Mouse (Mus musculus) gastrocnemius, postnatal 36 days (tissue): ENCODE data around the gene Psmd8. TPM values are rescaled to one million over a fixed set of nuclear protein-coding genes. Genes with fewer than 3 reads are reported as not detected.
A peak's percentile ranks its signal among the peaks of the same experiment; 100 is the strongest.
"Not testable (repeated sequence)": the region's sequence is repeated elsewhere in the genome, so short reads cannot be mapped to it uniquely, and the experiment has no call there.

ENCODE experiments used
- DNase-seq, 2 experiments: peaks; one replicate each; pipeline ENCODE4 v3.0.0; 2022
- intact Hi-C: fragments of 180-260 bp; cut with DNase I; formaldehyde crosslinking; loops from one replicate; pipeline ENCODE4 v1.15.1; 2025
- long read RNA-seq, 2 experiments: library from polyadenylated mRNA; stranded (forward); transcript quantifications; one replicate each; pipeline ENCODE4 v2.0.0; 2021
- total RNA-seq, 2 experiments: library from RNA; stranded (reverse); gene quantifications; 2 replicates each; pipeline ENCODE4 v1.2.3; 2021

The Psmd8 gene
- total RNA-seq: 100 to 1,000 TPM; 155 to 172 TPM
- long read RNA-seq, experiment 1, transcript Psmd8-202 (7 exons, 1,391 nt): major isoform, 278 of 340 reads
- long read RNA-seq, experiment 1, partial matches to known transcripts: 11 of 340 reads
- long read RNA-seq, experiment 1, other reads (novel, unspliced or antisense): 51 of 340 reads
- long read RNA-seq, experiment 2, transcript Psmd8-202 (7 exons, 1,391 nt): major isoform, 286 of 344 reads
- long read RNA-seq, experiment 2, partial matches to known transcripts: 11 of 344 reads
- long read RNA-seq, experiment 2, other reads (novel, unspliced or antisense): 46 of 344 reads

DNA sequence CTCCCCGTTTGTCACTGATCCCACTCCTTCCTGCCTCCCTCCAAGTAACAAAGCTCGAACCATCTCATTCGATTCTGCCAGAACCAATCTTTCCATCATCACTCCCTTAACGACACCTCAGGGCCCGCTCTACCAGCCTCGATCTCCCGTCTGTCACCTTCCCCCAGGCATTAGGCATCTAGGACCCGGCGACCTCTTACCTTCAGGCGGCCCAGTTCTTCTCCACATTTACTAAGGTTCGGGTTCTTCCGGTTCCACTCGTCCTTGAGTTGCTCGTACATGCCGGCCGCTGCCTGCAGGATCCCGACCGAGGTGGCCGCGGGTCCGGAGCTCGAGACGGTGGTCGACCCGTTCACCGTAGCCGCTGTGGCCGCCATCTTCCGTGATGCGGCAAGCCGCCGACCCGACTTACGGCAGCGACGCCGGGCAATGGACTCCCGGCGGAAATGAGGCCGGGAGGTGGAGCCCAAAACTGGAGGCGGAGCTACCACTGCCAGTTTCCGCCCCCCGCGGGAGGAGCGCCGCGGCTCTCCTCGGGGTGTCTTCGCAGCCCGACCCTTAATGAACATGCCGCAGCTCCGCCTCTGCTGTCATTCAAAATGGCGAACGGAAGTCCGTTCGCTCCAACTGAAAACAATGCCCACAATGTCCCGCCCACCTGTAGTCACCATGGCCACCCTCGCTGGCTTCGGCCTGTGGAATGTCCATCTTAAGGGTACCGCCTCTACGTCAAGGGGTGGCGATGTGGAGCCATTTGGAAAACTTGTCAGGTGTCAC is at the start of gene Psmd8:
Gene Psmd8, minus strand, starts transcription at position 625 of the 777 bp plus-strand sequence.
- DNase-seq: peak; percentile 93 to 97
- intact Hi-C loops: loop anchor here (2.0 kb wide), 1 partner anchor 59 kb away; the partner anchor contains the start of gene Yif1b

DNA sequence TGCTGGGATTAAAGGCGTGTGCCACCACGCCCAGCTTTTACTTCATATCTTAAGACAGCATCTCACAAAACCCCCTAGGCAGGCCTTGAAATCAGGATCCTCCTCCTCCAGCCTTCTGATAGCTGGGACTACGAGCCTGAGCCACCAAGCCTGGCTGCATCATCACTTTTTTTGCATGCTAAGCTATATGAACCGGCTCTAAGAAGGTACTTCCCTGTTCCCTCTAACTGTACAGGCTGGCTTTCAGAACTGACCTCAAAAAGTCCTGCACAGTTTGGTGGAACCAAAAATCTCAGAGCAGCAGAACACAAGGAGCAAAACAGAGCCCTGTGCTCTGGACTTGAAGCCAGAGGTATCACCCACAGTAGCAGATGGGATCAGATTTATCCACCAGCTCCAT is 47.7 kb upstream of the Psmd8 start:
- intact Hi-C loops: no loop called here
- no peak for DNase-seq

DNA sequence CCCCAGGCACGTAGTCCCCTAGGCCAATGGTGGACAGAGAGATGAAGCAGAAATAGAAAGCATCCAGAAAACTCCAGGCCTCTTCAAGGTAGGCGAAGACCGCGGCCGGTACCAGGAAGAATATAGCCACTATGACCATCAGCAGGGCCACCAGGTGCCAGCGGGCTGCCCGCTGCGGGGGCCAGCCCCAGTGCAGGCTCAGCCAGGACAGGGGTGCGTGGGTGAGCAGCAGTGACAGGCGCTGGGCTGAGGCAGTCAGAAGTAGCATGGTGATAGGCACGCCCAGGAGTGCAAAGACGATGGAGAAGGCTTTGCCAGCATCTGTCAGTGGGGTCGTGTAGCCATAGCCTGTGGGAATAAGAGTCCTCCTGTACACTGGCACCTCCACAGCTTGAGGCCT is 45.0 kb upstream of the Psmd8 start:
- intact Hi-C loops: no loop called here
- DNase-seq: no peak

DNA sequence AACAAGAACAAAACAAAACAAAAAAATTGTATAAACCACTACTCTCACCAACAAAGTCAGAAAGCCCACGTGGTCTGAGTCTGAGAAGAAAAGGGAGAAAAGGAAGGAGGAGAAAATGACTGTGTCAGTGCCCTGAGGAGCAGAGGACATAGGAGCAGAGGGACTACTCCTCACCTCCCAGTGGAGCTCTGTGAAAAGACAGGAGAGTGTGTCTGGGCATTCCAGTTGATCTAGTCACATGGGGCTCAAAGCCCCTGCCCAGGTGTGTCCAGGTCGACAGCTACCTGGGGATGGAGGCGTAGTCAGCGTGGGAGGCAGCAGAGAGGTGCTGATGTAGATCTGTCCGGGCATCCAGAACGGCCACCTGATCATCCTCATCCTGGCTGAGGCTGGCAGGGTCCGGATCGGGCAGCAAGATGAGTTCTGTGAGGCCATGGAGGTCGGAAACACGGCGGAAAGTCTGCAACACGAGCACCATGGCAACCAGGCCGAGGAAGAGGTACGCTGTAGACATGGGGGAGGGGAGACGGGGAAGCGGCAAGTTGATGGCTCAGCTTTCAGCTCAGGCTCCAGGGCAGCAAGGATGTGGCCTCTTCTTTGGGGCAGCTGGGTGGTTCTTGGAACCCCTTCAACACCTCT is 44.4 kb upstream of the Psmd8 start:
- intact Hi-C loops: no loop called here
- DNase-seq: no peak

DNA sequence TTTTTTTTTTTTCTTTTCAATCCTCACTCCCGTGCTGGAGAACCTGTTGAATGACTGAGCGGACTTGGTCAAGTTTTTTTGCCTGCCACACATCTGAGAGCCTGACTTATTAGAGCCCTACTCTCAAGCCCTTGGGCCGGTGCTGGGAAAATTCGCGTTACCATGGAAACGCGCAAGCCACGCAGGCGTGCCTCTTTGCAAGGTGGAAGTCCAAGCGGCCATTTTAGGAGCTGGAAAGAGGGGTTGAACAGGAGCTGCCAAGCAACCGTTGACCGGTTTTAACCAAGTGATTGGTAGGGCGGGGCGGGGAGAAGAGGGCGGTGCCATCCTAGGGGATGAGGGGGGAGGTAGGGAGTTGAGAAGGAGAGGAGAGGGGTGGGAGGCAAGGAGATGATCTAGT is 34.3 kb upstream of the Psmd8 start:
- no peak for DNase-seq
- intact Hi-C loops: no loop called here

DNA sequence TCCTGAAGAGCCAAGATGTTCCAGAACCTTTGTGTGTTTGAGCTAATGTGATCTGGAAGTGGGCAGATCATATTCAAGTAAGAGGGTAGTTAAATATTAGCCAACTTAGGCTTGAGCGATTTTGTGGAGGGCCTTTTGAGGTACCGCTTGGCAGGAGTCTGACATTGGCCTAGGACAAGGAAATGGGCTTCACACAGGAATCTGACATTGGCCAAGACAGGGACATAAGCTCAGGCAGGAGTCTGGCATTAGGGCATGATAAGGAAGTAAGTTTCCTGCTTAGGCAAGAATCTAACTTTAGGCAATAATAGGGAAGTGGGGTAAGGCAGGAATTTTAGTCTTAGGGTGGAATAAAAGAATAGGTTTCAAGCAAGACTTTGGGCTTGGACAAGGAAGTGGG is 33.7 kb upstream of the Psmd8 start:
- intact Hi-C loops: no loop called here
- no peak for DNase-seq

DNA sequence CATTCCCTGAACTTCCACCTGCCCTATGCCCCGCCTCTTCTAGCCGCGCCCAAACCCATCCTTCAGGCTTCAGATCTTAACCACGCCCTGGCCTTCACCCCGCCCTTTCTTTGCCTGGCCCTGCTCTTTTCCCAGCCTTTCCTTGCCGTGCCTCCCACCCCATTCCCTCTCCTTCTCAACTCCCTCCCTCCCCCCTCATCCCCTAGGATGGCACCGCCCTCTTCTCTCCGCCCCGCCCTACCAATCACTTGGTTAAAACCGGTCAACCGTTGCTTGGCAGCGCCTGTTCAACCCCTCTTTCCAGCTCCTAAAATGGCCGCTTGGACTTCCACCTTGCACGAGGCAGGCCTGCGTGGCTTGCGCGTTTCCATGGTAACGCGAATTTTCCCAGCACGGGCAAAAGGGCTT is 33.2 kb upstream of the Psmd8 start, which contains the start of gene Catsperg1:
Gene Catsperg1, minus strand, starts transcription at position 361 of the 408 bp plus-strand sequence.
- intact Hi-C loops: no loop called here
- no peak for DNase-seq

DNA sequence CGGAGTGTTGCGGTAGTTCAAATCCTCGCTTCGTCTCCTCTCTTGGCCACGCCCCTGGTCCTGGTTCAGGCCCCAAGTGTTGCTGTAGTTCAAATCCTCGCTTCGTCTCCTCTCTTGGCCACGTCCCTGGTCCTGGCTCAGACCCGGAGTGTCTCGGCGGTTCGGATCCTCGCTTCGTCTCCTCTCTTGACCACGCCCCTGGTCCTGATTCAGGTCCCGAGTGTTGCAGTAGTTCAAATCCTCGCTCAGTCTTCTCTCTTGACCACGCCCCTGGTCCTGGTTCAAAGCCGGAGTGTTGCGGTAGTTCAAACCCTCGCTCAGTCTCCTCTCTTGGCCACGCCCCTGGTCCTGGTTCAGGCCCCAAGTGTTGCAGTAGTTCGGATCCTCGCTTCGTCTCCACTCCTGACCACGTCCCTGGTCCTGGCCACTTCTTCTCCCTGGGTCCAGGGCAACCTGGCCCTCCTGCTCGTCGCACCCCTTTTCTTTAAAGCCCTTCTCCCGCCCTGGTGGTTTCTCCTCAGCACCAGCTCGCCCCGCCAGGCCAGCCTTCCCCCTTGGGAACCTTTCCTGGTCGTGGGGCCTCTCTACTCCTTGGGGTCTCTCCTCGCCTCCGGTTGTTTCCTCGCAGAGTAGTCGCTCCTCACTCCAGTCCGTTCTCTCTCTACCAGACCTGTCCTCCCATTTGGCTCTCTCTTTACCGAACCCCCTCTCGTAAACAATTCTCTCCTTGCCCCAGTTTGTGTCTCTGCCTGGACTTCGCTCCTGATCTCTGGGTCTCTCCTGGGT is 32.5 kb upstream of the Psmd8 start:
- DNase-seq, intact Hi-C loops: not testable (repeated sequence)

DNA sequence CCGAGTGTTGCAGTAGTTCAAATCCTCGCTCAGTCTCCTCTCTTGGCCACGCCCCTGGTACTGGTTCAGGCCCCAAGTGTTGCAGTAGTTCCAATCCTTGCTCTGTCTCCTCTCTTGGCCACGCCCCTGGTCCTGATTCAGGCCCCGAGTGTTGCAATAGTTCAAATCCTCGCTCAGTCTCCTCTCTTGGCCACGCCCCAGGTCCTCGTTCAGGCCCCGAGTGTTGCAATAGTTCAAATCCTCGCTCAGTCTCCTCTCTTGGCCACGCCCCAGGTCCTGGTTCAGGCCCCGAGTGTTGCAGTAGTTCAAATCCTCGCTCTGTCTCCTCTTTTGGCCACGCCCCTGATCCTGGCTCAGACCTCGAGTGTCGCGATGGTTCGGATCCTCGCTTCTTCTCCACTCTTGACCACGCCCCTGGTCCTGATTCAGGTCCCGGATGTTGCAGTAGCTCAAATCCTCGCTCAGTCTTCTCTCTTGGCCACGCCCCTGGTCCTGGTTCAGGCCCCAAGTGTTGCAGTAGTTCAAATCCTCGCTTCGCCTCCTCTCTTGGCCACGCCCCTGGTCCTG is 31.8 kb upstream of the Psmd8 start:
- DNase-seq: no peak
- intact Hi-C loops: no loop called here

DNA sequence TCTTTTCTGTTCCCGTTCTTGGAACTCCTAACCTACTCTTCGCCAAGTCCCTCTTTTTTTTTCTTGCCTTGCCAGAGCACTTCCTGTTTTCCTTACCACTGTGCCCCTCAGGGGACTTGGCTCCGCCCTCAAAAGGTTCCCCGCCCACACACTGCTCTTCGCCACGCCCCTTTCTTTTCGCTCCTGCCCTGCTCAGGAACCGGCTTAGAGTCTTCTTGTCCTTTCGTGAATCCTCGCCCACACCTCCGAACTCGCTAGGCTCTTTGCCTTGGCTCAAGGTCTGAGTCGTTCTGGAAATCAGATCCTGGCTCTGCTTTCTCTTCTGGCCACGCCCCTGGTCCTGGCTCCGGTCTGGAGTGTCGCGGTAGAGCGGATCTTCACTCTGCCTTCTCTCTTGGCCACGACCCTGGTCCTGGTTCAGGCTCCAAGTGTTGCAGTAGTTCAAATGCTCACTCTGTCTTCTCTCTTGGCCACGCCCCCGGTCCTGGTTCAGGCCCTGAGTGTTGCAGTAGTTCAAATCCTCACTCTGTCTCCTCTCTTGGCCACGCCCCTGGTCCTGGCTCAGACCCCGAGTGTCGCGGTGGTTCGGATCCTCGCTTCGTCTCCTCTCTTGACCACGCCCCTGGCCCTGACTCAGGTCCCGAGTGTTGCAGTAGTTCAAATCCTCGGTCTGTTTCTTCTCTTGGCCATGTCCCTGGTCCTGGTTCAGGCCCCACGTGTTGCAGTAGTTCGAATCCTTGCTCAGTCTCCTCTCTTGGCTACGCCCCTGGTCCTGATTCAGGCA is 31.1 kb upstream of the Psmd8 start:
- intact Hi-C loops: no loop called here
- DNase-seq: peak; percentile 85 to 87

DNA sequence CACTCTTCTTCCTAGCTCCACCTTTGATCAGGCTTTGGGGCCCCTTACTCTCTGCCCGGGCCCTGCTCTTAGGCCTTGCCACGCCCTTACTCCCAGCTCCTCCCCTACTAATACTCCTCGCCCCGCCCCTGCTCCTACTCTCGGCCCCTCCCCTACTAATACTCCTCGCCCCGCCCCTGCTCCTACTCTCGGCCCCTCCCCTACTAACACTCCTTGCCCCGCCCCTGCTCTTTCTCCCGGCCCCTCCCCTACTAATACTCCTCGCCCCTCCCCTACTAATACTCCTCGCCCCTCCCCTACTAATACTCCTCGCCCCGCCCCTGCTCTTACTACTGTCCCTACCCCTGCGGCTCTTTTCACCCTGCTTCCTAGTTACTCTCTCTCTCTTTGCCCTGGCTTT is 30.5 kb upstream of the Psmd8 start:
- intact Hi-C loops: not testable (repeated sequence)
- peak; percentile 33 to 44 for DNase-seq

DNA sequence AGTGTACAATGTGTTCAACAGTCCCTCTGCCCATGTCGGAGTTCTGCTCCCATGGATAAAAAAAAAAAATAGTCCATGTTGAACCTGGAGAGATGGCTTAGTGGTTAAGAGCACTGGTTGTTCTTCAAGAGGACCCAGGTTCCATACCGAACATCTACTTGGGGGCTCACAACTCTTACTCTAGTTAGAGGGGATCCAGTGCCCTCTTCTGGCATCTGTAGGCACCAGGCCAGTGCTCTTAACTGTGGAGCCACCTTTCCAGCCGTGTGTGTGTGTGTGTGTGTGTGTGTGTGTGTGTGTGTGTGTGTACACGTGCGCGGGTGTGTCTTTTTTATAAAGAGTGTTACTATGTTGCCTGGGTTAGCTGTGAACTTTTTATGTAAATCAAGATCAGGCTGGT is 22.1 kb upstream of the Psmd8 start:
- intact Hi-C loops: loop anchor here (10.0 kb wide), 1 partner anchor 512 kb away; no protein-coding TSS in a partner anchor
- DNase-seq: no peak

DNA sequence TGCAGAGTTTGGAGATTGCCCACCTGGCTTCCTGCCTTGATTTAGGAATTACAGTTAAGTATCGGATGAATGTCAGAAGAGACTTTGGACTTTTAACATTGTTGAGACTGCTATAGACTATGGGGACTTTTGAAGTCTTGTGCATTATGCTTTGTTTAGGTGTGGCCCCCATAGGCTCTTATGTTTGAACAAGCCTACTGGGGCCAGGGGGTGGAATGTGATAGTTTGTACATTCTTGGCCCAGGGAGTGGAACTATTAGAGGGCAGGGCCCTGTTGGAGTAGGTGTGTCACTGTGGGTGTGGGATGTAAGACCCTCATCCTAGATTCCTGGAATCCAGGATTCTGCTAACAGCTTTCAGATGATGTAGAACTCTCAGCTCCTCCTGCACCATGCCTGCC is 13.7 kb upstream of the Psmd8 start:
- DNase-seq, intact Hi-C loops: not testable (repeated sequence)

DNA sequence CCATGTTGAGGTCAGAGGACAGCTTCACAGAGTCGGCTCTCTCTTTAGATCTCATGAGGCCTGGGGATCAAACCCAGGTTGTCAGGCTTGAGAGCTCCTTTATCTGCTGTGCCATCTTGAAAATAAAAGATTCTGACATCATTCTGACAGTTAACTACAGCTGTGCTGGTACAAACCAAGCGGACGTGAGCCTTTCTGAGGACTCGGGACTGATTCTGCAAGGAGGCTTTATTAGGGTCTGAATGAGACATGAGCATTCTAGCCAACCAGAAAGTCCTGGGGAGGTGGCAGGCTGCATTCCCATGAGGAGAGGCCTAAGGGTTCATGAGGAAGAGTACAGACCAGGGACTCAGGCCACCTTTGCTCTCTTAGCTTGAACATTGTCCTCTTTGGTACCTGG is 822 bp upstream of the Psmd8 start:
- not testable (repeated sequence) for DNase-seq
- intact Hi-C loops: loop anchor here (2.0 kb wide), 1 partner anchor 57 kb away; the partner anchor contains the start of gene Yif1b

DNA sequence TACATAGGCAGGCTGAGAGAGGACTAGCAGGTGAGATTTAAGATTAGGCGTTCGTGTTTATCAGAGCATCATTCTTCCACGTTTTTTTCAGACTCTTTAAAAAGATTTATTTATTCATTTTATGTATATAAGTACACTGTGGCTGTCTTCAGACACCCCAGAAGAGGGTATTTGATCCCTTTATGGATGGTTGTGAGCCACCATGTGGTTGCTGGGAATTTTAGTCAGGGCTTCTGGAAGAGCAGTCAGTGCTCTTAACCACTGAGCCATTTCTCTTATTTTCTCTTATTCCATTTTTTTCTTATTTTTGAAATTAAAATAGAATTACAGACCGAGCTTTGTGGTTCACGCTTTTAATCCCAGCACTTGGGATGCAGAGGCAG is 344 bp upstream of the Psmd8 start:
- intact Hi-C loops: loop anchor here (2.0 kb wide), 1 partner anchor 58 kb away; the partner anchor contains the start of gene Yif1b

DNA sequence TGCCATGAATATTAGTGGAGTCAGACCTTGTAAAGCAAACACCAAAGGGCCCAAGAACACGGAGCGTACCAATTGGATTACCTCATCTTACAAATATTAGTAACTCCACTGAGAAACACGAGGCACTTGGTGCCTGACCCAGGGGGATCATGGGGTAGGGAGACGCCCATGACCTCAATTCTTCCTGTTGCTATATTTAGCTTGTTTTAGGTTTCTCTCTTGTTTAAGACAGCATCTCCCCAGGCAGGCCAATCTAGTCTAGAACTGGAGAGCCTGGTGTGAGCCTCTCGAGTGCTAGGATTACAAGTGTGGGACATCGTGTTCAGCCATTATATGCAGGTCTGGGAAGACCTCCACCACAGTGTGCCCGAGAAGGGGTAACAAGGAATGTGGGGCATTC is 1.2 kb downstream of the Psmd8 start:
- intact Hi-C loops: no loop called here
- DNase-seq: no peak

More for the DNA sequence above, 344 bp upstream of the Psmd8 start:
- no peak for DNase-seq

DNA sequence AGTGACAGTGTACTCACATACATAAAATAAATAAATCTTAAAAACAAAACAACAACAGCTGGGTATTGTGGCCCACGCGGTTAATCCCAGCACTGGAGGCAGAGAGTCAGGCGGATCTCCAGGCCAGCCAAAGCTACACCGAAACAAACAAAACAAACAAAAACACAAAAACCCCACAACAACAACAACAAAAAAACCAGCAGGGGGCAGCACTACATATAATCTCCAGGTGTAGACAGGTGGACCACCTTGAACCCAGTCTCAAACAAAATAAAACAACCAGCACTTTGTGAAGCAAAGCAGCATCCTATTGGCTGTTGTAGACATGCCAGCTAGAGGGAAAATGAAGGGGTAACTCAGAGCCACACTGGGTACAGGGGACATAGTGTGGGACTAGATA is 2.4 kb downstream of the Psmd8 start:
- intact Hi-C loops: no loop called here
- no peak for DNase-seq

DNA sequence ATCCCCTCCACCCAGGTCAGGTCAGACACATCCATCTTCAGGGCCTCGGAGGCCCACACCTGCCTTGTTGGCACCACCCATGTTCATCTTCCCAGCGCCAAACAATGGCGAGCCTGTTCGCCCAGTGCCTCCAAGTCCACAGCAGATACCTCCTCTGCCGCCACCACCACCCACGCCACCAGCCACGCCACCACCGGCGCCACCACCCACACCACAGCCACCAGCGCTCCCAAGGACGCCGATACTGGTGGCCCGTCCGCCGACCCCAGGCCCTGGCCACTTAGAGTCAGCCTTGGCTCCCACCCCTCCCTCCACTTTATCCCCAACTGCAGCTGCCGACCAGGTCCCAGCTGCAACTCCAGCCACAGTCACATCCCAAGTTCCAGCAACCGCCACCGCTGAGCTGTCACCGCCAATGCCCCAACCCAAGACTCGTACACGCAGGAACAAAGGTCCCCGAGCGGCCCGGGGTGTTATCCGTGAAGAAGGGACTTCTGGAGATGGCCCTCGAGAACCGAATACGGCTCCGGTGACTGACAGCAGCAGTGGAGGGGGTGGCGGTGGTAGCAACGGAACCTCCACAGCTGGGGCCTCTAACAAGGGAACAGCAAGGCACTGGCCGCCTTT is 8.0 kb downstream of the Psmd8 start:
- no peak for DNase-seq

DNA sequence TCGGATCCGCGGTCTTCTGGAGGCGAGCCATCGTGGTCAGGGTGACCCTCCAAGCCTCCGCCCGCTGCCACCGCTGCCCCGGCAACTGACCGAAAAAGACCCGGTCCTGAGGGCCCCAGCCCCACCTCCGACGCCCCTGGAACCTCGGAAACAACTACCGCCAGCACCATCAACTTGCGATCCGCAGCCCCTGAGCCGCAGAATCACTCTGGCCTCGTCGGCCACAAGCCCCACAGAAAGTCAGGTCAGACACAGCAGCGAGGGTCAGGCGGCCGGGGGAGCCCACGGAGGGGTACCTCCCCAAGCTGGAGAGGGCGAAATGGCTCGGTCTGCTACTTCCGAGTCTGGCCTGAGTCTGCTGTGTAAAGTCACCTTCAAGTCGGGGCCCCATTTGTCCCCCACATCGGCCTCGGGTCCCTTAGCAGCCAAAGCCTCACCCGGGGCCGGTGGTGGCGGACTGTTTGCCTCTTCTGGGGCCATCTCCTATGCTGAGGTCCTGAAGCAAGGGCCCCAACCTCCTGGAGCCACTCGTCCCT is 8.9 kb downstream of the Psmd8 start:
- intact Hi-C loops: no loop called here
- DNase-seq: no peak

More for the DNA sequence above, 8.0 kb downstream of the Psmd8 start:
- intact Hi-C loops: no loop called here
